Mouse (Mus musculus): Measurements from ENCODE around the gene Gm21974.

DNA sequence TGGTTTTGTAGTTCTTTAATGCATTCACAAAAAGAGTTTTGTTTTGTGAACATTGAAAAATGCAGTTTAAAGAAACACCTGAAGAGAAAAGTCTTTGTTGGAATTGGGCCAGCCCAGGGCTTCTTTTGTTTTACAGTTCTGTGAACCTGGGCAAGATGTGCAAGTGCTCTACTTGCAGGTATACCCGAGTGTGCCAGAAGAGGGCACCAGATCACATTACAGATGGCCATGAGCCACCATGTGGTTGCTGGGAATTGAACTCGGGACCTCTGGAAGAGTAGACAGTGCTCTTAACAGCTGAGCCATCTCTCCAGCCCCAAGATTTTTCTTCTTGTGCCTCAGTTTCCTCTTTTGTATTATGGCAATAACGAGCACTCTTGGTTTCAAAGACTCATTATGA is 22.9 kb upstream of the Gm21974 start:
- no peak for TF ChIP-seq POLR2A (IDR thresholded peaks at IDR 0.05; ENCODE audit: borderline replicate concordance, extremely low read depth, low read depth, low read length)
- peak; percentile 52 for TF ChIP-seq CTCF (IDR thresholded peaks at IDR 0.05; ENCODE audit: insufficient read depth, low read length)
